Mouse (Mus musculus) cerebellum, adult 2 months (tissue): ENCODE data around the gene Slc23a2.

Experiments used
- CTCF ChIP-seq: fragments of 200-500 bp; IDR thresholded peaks from 2 replicates; pipeline ENCODE4 v1.5.1; 2011; ENCODE audit warnings: low read depth, mild to moderate bottlenecking, control low read depth, low read length, moderate library complexity, borderline replicate concordance; ENCODE audit not compliant: insufficient read depth
- POLR2A ChIP-seq: fragments of 200-500 bp; IDR thresholded peaks from 2 replicates; pipeline ENCODE4 v1.6.1; 2011; ENCODE audit warnings: low read length, control low read depth, borderline replicate concordance; ENCODE audit not compliant: insufficient read depth

GRCm38 (mm10) chr2:132049491-132049890, 95.4 kb downstream of the Slc23a2 start:
- TF ChIP-seq CTCF (no peak), POLR2A (no peak)
